Mouse (Mus musculus) granulocyte monocyte progenitor cell, adult 5-6 weeks (primary cell): ENCODE results near the gene Fbxo34. TPM values are rescaled to one million over a fixed set of nuclear protein-coding genes. Genes with fewer than 3 reads are reported as not detected.
"Not testable (repeated sequence)": the region's sequence is repeated elsewhere in the genome, so short reads cannot be mapped to it uniquely, and the experiment has no call there.

Experiments used
- ATAC-seq: replicated peaks from 2 replicates; pipeline ENCODE4 v1.8.0; 2016; ENCODE audit warnings: mild to moderate bottlenecking, moderate TSS enrichment, inconsistent platforms; ENCODE audit not compliant: poor library complexity, severe bottlenecking
- total RNA-seq, 2 experiments: library from RNA; stranded (forward) in 1 of 2; stranded (reverse) in 1 of 2; fragments of 200-712, 200-1000 nt in 1 of 2; fragments of >200 nt in 1 of 2; fragmentation: Nextera tagmentation in 1 of 2; gene quantifications; 2 replicates each; pipeline ENCODE4 v1.2.3; 2014 to 2017

Gene Fbxo34
- total RNA-seq (2014; fragmentation: Nextera tagmentation) (10.7 and 13.2 TPM in 2 replicates), total RNA-seq (2017) (27.4 and 32.9 TPM in 2 replicates)

DNA sequence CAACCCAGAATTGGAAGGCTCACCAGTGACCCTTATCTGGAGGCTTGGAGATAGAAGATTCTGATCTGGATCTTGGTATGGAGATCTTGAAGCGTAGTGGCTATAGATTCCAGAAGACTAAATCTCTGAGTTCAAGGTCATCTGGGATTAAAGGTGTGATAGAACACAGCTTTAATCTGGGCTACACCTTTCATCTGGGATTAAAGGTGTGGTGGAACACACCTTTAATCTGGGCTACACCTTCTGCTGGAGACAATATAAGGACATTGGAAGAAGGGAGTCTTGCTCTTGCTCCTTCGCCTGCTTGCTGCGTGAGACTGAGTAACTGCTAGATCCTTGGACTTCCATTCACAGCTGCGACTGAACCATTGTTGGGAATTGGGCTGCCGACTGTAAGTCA, at the start of gene Fbxo34:
Fbxo34 (plus strand) TSS at position 301 of the 400 bp plus-strand sequence.
- not testable (repeated sequence) for ATAC-seq

GRCm38 (mm10) chr14:47402735-47403134, 47.5 kb upstream of the Fbxo34 start:
- ATAC-seq = no peak

GRCm38 (mm10) chr14:47406000-47406399, 44.2 kb upstream of the Fbxo34 start:
- ATAC-seq = no peak

- peak; percentile 28 for ATAC-seq
Measured at GRCm38 (mm10) chr14:47417346-47417745, 32.9 kb upstream of the Fbxo34 start.

DNA sequence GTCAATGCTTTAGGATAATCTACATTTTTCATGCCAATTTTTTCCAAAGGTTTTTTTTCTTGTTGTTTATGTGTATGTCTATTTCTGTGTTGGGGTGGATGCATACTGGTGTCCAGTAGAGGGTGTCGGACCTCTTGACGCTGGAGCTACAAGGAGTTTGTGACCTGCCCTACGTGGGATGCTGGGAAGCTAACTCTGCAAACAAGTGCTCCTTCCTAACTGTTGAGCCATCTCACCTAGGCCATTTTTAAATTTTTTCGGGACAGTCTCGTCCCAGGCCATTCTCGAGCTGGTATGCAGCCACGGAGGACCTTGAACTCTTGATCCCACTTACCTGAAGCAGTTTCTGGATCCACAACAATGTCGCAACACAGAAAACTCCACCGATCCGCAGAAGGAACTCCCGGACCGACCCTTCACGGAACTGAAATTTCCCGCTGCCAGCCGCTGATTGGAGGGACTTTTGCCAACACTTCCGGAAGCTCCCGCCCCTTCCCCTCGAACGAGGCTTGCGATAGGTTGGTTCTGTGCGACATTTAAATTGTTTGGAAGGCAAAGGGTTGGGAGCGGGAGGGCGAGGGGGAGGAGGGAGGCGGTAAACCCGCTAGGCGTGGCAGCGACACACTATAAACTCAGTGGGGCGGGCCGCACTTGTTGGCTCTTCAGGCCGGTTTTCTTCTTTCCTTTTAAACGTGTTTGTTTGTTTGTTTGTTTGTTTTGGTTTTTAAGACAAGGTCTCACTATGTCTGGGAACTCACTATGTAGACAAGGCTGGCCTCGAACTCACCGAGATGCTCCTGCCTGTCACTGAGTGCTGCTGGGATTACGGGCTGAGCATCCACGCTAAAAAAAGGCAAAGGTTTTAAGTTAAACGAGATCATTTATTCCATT, 32.2 kb upstream of the Fbxo34 start, which contains the start of gene Dlgap5:
Dlgap5 (minus strand) TSS at position 633 of the 891 bp plus-strand sequence.
- ATAC-seq = peak; percentile 99

GRCm38 (mm10) chr14:47418666-47418991, 31.6 kb upstream of the Fbxo34 start:
- no peak for ATAC-seq

DNA sequence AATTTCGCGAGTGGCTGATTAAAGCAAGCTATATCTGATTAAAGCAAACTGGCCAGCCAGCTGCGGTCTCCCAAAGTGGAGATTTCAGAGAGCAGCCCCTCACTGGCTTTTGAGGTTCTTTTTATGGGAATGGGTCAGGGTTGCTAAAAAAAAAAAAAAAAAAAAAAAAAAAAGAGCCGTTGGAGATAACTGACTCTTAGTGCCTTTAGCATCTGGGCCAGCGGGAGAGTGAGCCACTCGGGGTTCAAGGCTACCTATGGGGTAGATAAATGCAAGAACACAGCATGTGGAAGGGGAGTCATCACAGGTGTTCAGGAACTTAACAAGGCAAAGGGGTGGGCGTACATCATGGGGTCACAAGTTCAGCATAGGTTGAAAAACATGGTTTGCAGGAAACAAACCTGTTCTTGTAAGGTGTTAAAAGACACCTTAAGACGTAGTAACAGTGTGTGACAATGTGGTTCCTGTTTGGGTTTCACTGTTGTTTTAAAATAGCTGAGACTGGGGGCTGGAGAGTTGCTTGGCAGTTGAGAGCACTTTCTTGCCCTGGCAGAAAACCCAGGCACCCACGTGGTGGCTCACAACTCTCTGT, 31.1 kb upstream of the Fbxo34 start:
- ATAC-seq = no peak

DNA sequence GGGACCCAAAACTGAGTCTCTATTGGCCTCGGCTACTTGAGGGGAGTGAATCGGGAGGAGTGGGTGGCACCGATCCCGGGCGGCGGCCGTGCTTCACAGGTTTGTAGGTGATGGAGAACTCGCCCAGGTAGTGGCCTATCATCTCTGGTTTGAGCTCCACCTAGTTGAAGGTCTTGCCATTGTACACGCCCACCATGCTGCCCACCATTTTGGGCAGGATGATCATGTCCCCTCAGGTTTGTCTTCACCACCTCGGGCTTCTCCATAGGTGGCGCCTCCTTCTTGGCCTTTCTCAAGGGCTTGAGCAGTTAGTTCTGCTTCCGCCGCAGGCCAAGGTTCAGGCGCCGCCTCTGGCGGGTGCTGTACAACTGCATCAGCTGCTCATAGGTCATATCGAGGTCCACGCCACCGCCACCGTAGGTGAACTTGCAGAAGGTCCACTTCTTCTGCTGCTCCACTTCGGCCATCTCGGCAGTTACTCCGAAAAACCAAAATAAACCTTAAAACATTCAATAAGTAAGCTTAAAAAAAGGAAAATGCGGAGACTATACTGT, 30.4 kb upstream of the Fbxo34 start:
- no peak for ATAC-seq

DNA sequence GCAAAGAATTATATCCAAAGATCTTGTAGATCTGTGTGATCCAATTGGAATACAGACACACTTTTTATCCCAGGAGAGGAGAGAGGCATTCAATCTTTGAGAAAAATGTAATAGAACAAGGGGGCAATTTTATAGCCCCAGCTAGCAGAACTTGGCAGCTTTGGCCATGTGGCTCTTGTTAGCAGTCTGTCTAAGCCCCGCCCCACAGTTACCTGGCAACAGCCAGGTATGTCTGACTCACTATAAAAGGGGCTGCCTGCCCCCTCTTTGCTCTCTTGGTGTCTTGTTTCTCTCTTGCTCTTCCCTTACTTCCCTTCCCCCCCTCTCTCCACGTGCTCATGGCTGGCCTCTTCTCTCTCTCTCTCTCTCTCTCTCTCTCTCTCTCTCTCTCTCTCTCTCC, 28.6 kb upstream of the Fbxo34 start:
- ATAC-seq = no peak

DNA sequence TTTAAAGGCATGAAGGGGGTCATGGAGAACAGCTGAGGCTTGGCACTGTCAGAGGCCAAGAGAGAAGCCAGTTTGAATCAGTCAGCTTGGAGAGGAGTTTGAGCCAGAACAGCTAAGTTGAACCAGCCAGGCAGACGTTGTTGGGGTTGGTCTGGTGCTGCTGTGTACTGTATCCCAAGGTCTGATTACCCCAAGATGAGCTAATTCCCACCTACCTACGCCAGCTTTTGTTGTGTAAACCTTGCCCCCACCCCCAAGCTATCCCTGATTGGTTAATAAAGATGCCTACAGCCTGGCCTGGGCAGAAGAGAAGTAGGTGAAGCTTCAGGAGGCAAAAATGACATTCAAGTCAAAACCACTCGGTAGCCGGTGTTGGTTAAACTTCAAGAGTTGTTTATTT, 27.8 kb upstream of the Fbxo34 start:
- no peak for ATAC-seq

DNA sequence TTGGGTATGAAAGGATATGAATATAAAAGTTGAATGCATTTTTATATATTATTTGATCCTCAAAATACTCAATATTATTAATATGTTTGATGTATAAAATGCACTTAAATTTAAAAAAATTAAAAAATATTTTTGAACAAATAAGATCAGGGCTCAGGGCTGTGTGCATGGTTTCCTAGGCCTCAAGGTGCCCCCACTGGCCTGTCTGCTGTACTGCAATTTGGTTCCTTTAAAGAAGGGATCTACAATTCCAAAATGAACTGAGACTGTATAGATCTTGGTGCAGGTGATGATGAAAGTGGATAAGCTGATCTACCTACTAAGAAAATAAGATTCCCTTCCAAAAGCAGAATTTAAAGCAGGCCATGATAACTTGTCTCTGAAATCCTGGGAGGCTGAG, 17.2 kb upstream of the Fbxo34 start:
- peak; percentile 66 for ATAC-seq

DNA sequence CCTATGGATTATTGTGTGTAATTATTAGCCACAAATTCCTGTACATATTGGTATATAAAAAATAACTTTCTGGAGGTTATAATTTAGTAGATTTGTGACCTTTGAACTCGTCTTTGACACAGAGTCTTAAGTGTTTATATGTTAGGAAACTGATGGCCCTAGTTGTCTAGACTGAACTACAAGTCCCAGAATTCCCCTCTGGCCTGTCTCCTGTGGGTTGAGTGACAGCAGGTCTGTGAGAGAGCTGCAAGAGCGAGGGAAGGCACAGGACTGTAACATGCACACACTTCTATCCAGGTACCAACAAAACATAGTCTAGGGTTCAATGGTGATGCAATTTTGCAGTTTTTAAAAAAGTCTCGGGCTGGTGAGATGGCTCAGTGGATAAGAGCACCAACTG, 11.3 kb upstream of the Fbxo34 start:
- ATAC-seq = no peak

- ATAC-seq = peak; percentile 89
Measured at GRCm38 (mm10) chr14:47444907-47445306, 5.3 kb upstream of the Fbxo34 start.

GRCm38 (mm10) chr14:47445331-47446095, 4.7 kb upstream of the Fbxo34 start:
- peak; percentile 40; the same call in 1 of the 2 replicates for ATAC-seq

GRCm38 (mm10) chr14:47459556-47459955, 9.3 kb downstream of the Fbxo34 start:
- ATAC-seq = no peak

DNA sequence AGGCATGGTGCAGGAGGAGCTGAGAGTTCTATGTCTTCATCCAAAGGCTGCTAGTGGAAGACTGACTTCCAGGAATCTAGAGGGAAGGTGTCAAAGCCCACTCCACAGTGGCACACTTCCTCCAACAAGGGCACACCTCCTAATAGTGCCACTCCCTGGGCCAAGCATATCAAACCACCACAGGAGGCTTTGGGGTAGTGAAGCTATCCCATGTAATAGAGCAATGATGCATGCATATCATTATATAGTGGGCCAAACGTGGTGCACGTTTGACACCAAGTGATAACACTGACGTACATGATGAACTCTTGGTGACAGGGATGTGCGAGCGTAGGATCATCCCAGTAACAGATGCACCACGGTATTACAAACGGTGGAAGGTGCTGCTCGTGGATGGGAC, 11.8 kb downstream of the Fbxo34 start:
- ATAC-seq = no peak

GRCm38 (mm10) chr14:47462453-47462852, 12.2 kb downstream of the Fbxo34 start:
- no peak for ATAC-seq

DNA sequence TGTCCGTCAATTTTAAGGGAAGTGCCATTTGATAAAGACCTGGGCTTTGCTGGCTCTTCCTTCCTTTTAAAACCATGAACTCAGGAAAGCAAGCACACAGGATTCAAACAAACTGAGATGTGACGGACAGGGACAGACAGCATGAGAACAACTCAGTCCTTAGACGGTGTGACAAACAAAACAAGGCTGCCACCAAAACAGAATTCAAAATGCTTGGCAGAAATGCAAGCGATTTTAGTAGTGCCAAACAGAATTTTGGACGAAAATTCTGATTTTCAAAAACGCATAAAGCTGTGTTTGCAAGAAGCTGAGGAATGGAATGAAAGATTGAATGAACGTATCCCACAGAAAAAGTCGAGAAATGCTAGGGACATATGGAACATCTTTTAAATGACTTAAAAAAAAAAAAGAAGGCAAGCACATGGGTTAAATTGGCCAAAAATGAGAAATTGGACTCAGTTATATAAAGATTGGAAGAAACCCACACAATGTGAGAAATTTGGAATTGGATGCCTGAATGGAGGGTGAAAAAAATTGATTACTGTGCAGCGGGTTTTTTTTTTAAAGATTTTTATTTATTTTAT, 12.7 kb downstream of the Fbxo34 start:
- no peak for ATAC-seq

GRCm38 (mm10) chr14:47464426-47464825, 14.2 kb downstream of the Fbxo34 start:
- ATAC-seq = no peak

GRCm38 (mm10) chr14:47465468-47466175, 15.4 kb downstream of the Fbxo34 start:
- ATAC-seq = no peak
